Mouse (Mus musculus): Measurements from ENCODE around the gene Rgs18.
A peak's percentile ranks its signal among the peaks of the same experiment; 100 is the strongest.

Gene Rgs18

GRCm38 (mm10) chr1:144775331-144775730, at the start of gene Rgs18:
TSS of gene Rgs18 (minus strand) at chr1:144775435.
- no peak for DNase-seq

- DNase-seq, result no peak
Measured at GRCm38 (mm10) chr1:144774394-144774793, 841 bp downstream of the Rgs18 start.

GRCm38 (mm10) chr1:144766218-144766617, 9.0 kb downstream of the Rgs18 start:
- no peak for DNase-seq

- DNase-seq, result no peak
Measured at GRCm38 (mm10) chr1:144760792-144761191, 14.4 kb downstream of the Rgs18 start.

- no peak for DNase-seq
Measured at GRCm38 (mm10) chr1:144750763-144751162, 24.5 kb downstream of the Rgs18 start.

- DNase-seq, result no peak
Measured at GRCm38 (mm10) chr1:144746182-144746581, 29.1 kb downstream of the Rgs18 start.

GRCm38 (mm10) chr1:144737739-144738138, 37.5 kb downstream of the Rgs18 start:
- DNase-seq, result no peak

GRCm38 (mm10) chr1:144720736-144721135, 54.5 kb downstream of the Rgs18 start:
- DNase-seq, result peak; percentile 28

GRCm38 (mm10) chr1:144704373-144704772, 70.9 kb downstream of the Rgs18 start:
- DNase-seq, result no peak
